Mouse (Mus musculus) forebrain, postnatal 0 days (tissue): ENCODE data around the gene Exoc7. TPM values are rescaled to one million over a fixed set of nuclear protein-coding genes. Genes with fewer than 3 reads are reported as not detected.
"Not testable (repeated sequence)": the region's sequence is repeated elsewhere in the genome, so short reads cannot be mapped to it uniquely, and the experiment has no call there.

Source experiments
- ATAC-seq: fragments of 200-750 bp; cut with Nextera tagmentation; 2 replicates; pipeline ENCODE4 v1.8.0; 2017; ENCODE audit warnings: mild to moderate bottlenecking, moderate library complexity
- DNase-seq: peaks from one replicate; pipeline ENCODE4 v3.0.0-alpha.2; 2015
- H3K27ac ChIP-seq: fragments of 300-500 bp; sonication (generic); 2 replicates; pipeline ENCODE4 v1.5.1; 2014; ENCODE audit warnings: low read depth, mild to moderate bottlenecking, antibody characterized with exemption, low read length, moderate library complexity, mixed read lengths
- H3K27me3 ChIP-seq: fragments of 300-500 bp; sonication (generic); 2 replicates; pipeline ENCODE4 v1.6.1; 2014; ENCODE audit warnings: mild to moderate bottlenecking, low read length, mixed read lengths; ENCODE audit not compliant: insufficient read depth
- H3K36me3 ChIP-seq: fragments of 300-500 bp; sonication (generic); 2 replicates; pipeline ENCODE4 v1.6.1; 2014; ENCODE audit warnings: mild to moderate bottlenecking, moderate library complexity; ENCODE audit not compliant: insufficient read depth
- H3K4me1 ChIP-seq: fragments of 300-500 bp; sonication (generic); 2 replicates; pipeline ENCODE4 v1.6.1; 2014; ENCODE audit warnings: antibody characterized with exemption; ENCODE audit not compliant: insufficient read depth
- H3K4me2 ChIP-seq: fragments of 300-500 bp; sonication (generic); 2 replicates; pipeline ENCODE4 v1.6.1; 2014; ENCODE audit warnings: low read depth, mild to moderate bottlenecking, moderate library complexity
- H3K4me3 ChIP-seq: fragments of 300-500 bp; sonication (generic); 2 replicates; pipeline ENCODE4 v1.5.1; 2014; ENCODE audit warnings: low read depth, low read length, mixed read lengths
- H3K9ac ChIP-seq: fragments of 300-500 bp; sonication (generic); 2 replicates; pipeline ENCODE4 v1.6.1; 2014; ENCODE audit warnings: mild to moderate bottlenecking
- H3K9me3 ChIP-seq: fragments of 300-500 bp; sonication (generic); 2 replicates; pipeline ENCODE4 v1.6.1; 2016; ENCODE audit warnings: low read length
- CTCF ChIP-seq: sonication (generic); IDR thresholded peaks from 2 replicates; pipeline ENCODE4 v1.5.1; 2016; ENCODE audit warnings: antibody characterized with exemption, control low read depth, low read depth
- WGBS: fragments of 180-500 bp; shearing (Covaris S2); extraction: QIAGEN DNeasy Blood & Tissue Kit; methylation state at CpG from one replicate; pipeline ENCODE4 v1.1.7; 2014; 5-methylcytosine and 5-hydroxymethylcytosine counted together
- polyA plus RNA-seq: library from polyadenylated mRNA; unstranded; fragments of >200 nt; fragmentation: Nextera tagmentation; extraction: Ambion mirVana; gene quantifications from 2 replicates; pipeline ENCODE4 v1.2.1, GENCODE M21; 2015
- total RNA-seq: library from RNA; depleted of rRNA; stranded (reverse); fragments of >200 nt; gene quantifications from 2 replicates; pipeline ENCODE4 v1.2.3, GENCODE M21; 2014

Exoc7 gene
- total and polyA plus RNA-seq, 2 experiments from 2014 or later, result 103 to 144 TPM

DNA sequence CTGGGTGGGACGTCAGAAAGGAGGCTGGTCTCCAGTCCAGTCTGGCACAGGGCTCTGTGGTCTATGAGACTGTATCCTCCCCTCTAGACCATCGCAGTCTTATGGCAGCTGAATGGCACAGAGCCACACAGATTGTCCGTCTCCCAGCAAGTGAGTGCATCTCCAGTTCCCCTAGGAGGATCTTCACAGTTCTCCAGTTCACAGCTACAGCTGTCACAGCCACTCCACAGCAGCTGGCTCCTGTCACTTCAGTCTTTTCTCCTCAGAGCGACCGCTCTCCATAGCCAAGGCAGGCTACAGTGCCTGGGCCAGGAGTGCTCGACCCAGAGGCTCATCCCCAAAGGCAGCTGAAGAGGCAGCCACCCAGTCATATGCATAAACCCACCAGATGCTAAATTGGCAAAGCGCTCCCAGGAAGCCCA is 21.3 kb downstream of the Exoc7 start:
- H3K27me3 ChIP-seq, result peaks cover 29% of the 10 kb centered on the region
- no peak overlapping the region for H3K4me3 ChIP-seq
- no peak overlapping the region for H3K27ac ChIP-seq
- H3K36me3 ChIP-seq, result peaks cover 35% of the 10 kb centered on the region
- H3K9me3 ChIP-seq, result no peaks in the 10 kb centered on the region
- no peak overlapping the region for H3K4me2 ChIP-seq
- no peak for TF ChIP-seq CTCF
- ATAC-seq (no peak), DNase-seq (no peak)
- WGBS, result 66% methylated on average over 7 of the region's 7 CpGs
- H3K9ac ChIP-seq, result no peak overlapping the region
- no peaks in the 10 kb centered on the region; the same call in 1 of the 2 replicates for H3K4me1 ChIP-seq

DNA sequence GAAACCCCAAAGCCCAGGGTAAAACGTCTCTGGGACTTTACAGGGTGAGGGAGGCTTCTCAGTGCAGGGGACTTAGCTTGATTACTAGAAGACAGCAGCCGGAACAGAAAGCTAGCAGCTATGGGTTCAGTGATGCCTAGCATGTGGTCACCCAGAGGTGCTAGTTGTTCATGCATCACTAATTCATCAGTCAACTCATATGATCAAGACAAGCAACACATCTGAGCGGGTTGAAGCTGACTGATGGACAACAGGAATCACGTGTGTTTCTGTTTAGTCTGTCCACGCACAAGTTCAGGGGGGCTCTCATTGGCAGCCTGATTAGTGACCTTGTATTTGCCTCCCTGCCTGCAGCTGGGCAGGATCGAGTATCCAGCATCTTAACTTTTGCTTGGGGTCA is 23.1 kb downstream of the Exoc7 start:
- H3K4me1 ChIP-seq, result no peaks in the 10 kb centered on the region; the same call in 1 of the 2 replicates
- ATAC-seq, result no peak
- H3K9me3 ChIP-seq, result no peaks in the 10 kb centered on the region
- no peak overlapping the region for H3K4me2 ChIP-seq
- no peak overlapping the region for H3K9ac ChIP-seq
- DNase-seq, result no peak
- no peak for TF ChIP-seq CTCF
- peaks cover 17% of the 10 kb centered on the region for H3K36me3 ChIP-seq
- no peak overlapping the region for H3K27ac ChIP-seq
- WGBS, result 68% methylated on average over 6 of the region's 6 CpGs
- H3K27me3 ChIP-seq, result peaks cover 41% of the 10 kb centered on the region
- no peak overlapping the region for H3K4me3 ChIP-seq

DNA sequence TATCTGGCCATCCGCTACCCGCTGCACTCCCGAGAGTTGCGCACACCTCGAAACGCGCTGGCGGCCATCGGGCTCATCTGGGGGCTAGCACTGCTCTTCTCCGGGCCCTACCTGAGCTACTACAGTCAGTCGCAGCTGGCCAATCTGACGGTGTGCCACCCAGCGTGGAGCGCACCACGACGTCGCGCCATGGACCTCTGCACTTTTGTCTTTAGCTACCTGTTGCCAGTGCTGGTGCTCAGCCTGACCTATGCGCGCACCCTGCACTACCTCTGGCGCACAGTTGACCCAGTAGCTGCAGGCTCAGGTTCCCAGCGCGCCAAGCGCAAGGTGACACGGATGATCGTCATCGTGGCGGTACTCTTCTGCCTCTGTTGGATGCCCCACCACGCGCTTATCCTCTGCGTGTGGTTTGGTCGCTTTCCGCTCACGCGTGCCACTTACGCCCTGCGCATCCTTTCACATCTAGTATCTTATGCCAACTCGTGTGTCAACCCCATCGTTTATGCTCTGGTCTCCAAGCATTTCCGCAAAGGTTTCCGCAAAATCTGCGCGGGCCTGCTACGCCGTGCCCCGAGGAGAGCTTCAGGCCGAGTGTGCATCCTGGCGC is 24.0 kb downstream of the Exoc7 start:
- Histone ChIP-seq H3K4me3 (no peak overlapping the region), H3K4me1 (no peaks in the 10 kb centered on the region; the same call in 1 of the 2 replicates), H3K9me3 (no peaks in the 10 kb centered on the region), H3K36me3 (peaks cover 8% of the 10 kb centered on the region), H3K9ac (no peak overlapping the region), H3K27me3 (peaks cover 41% of the 10 kb centered on the region), H3K4me2 (peak overlapping the region; percentile 7; the same call in 1 of the 2 replicates), H3K27ac (no peak overlapping the region)
- 12% methylated on average over 48 of the region's 48 CpGs for WGBS
- no peak for DNase-seq
- ATAC-seq, result peak; percentile 26; the same call in 1 of the 2 replicates
- TF ChIP-seq CTCF, result no peak

DNA sequence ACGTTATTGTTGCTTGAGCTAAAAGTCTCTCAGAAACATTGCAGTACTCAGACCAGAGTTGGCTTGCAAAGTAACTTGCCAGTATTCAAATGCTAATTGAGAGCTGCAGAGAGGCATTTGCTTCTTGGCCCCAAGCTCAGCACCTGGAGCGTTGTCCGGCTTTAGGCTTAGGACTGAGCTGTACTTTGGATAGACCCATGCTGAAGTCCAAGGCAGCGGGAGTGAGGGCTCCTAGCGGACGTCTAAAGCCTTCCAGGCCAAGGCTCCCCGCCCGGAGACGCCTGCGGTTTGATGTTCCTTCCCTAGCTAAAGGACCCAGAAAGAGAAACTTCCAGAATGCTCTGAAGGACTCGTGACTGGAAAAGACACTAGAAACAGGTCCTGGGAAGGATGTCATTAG is 24.9 kb downstream of the Exoc7 start:
- H3K4me3 ChIP-seq, result no peak overlapping the region
- no peak overlapping the region for H3K9ac ChIP-seq
- no peak for DNase-seq
- TF ChIP-seq CTCF, result no peak
- no peak overlapping the region for H3K27ac ChIP-seq
- H3K4me1 ChIP-seq, result no peaks in the 10 kb centered on the region; the same call in 1 of the 2 replicates
- H3K27me3 ChIP-seq, result peaks cover 41% of the 10 kb centered on the region
- no peak for ATAC-seq
- no peaks in the 10 kb centered on the region for H3K36me3 ChIP-seq
- WGBS, result 2% methylated on average over 11 of the region's 11 CpGs
- H3K9me3 ChIP-seq, result no peaks in the 10 kb centered on the region
- H3K4me2 ChIP-seq, result peak overlapping the region; percentile 46; the same call in 1 of the 2 replicates

DNA sequence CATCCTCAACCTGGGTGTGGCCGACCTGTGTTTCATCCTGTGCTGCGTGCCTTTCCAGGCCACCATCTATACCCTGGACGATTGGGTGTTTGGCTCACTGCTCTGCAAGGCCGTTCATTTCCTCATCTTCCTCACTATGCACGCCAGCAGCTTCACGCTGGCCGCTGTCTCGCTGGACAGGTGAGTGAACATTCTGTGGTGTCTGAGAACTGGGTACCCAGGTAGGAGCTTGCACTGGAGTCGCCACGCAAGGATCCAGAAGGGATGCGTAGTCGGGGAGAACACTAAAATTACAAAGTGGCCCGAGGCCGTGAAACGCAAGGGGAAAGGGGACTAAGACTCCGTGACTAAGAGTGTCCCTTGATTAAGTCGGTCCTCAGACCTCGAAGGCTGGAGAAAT is 25.4 kb downstream of the Exoc7 start:
- peaks cover 41% of the 10 kb centered on the region for H3K27me3 ChIP-seq
- DNase-seq (no peak), ATAC-seq (no peak)
- H3K4me1 ChIP-seq, result no peaks in the 10 kb centered on the region; the same call in 1 of the 2 replicates
- H3K36me3 ChIP-seq, result no peaks in the 10 kb centered on the region
- peak overlapping the region; percentile 28; the same call in 1 of the 2 replicates for H3K9ac ChIP-seq
- 3% methylated on average over 18 of the region's 18 CpGs for WGBS
- TF ChIP-seq CTCF, result no peak
- no peak overlapping the region for H3K27ac ChIP-seq
- H3K9me3 ChIP-seq, result no peaks in the 10 kb centered on the region
- H3K4me2 ChIP-seq, result peak overlapping the region; percentile 46
- peak overlapping the region; percentile 23 for H3K4me3 ChIP-seq

DNA sequence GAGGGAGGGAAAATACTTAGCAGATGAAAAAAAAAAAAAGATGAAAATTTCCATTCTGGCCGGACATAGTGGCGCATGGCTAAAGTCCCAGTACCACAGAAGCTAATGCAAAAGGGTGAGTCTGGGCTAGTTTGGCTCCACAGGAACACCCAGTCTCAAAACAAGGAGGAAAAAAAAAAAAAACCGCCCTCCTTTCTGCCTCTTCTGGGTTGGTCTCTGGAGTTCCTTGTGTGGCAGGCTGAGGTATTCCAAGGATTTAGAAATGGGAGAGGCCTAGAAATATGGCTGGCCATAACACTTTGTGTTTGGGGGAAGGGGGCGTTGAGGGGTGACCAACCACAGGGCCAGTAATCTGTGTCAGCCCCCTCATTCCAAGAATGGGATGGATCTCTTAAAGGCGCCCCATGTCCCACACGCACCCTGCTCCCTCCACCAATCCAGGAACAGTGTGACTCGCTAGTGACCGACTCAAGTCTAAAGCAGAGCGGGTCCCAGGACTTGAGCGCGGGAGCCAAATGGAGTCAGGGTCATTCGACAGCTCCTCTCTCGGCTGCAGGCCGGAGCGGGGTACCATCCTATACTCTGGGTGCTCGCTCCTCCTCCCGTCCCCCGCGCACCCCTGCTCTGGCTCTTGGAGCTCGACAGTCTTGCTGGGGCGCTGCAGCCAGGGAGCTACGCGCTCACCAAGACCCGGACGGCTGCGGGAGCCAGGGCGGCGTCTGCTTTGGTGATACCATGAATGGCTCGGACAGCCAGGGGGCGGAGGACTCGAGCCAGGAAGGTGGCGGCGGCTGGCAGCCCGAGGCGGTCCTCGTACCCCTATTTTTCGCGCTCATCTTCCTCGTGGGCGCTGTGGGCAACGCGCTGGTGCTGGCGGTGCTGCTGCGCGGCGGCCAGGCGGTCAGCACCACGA is 26.0 kb downstream of the Exoc7 start, which contains the start of gene Galr2:
Galr2 (plus strand) TSS at position 189 of the 913 bp plus-strand sequence.
- Histone ChIP-seq H3K4me3 (peak within 1 kb of the TSS; percentile 23), H3K9ac (peak within 1 kb of the TSS; percentile 28), H3K4me1 (no peaks in the 10 kb centered on the region; the same call in 1 of the 2 replicates), H3K9me3 (no peaks in the 10 kb centered on the region), H3K4me2 (peak within 1 kb of the TSS; percentile 46), H3K36me3 (no peaks in the 10 kb centered on the region), H3K27ac (no peak within 1 kb of the TSS), H3K27me3 (peaks cover 41% of the 10 kb centered on the region)
- 7% methylated on average over 48 of the region's 48 CpGs for WGBS
- 0 out of 2 replicates have a peak, but pooled peaks have one; percentile 4 for TF ChIP-seq CTCF
- no peak for DNase-seq
- no peak for ATAC-seq

DNA sequence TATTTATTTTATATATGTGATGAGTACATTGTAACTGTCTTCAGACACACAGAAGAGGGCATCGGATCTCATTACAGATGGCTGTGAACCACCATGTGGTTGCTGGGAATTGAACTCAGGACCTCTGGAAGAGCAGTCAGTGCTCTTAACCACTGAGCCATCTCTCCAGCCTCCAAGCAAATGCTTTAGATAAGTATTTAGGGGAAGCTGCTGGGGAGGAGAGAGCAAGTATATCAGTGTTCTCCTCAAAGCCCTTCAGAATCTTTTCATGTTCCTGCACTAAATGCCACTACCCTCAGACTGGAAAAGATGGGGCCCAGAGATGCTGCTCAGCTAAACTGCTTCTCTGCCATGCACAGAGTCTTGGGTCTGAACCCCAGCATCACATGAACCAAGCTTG is 29.8 kb downstream of the Exoc7 start:
- H3K4me2 ChIP-seq, H3K36me3 ChIP-seq, H3K9ac ChIP-seq, ATAC-seq, H3K27ac ChIP-seq, H3K4me3 ChIP-seq, H3K9me3 ChIP-seq, DNase-seq: not testable (repeated sequence)
- peaks cover 12% of the 10 kb centered on the region; the same call in 1 of the 2 replicates for H3K4me1 ChIP-seq
- 93% methylated on average over 1 of the region's 1 CpGs for WGBS
- H3K27me3 ChIP-seq, result peaks cover 26% of the 10 kb centered on the region
